Comparison of ENCODE assay signal across 14 mouse cellular contexts in genomic region chr6:54369913-54370542, GRCm38 (mm10). TPM values are rescaled to one million over a fixed set of nuclear protein-coding genes. Genes with fewer than 3 reads are reported as not detected.
DNase-seq lines count a peak whose midpoint lies in the region; ATAC-seq lines count a peak whose summit lies in the region.
"Had no signal": no experiment of that assay in that cellular context is flagged by ENCODE, and none has a peak within 500 bp of the region (broad histone marks: within the 10 kb centered on the region; RNA-seq: fewer than 3 reads in every experiment).

No protein-coding gene starts in this region.

- DNase-seq in midbrain, embryonic 10.5 days (ENCODE audit: low spot score) = no peak
- no peak for DNase-seq in midbrain, embryonic 14.5 days
- DNase-seq in gastrocnemius, postnatal 25 days = peak; percentile 66
- DNase-seq in retina, postnatal 1 day = peak; percentile 40
- DNase-seq in frontal cortex, adult 2 months (ENCODE audit: extremely low spot score in 1 of 2, low spot score in 1 of 2) = no peak
- DNase-seq: cerebellum, postnatal 10 days; heart, adult 11 months; kidney, postnatal 14 days had no signal

- H3K36me3 ChIP-seq in forebrain, embryonic 12.5 days (replicated peaks) = no peaks in the 10 kb centered on the region
- H3K36me3 ChIP-seq in forebrain, embryonic 15.5 days = no peaks in the 10 kb centered on the region
- no peaks in the 10 kb centered on the region for H3K36me3 ChIP-seq in midbrain, embryonic 10.5 days
- H3K36me3 ChIP-seq in midbrain, embryonic 14.5 days (ENCODE audit: control insufficient read depth, insufficient read depth, low read length) = no peaks in the 10 kb centered on the region
- H3K36me3 ChIP-seq: G1E had no signal

- H3K9me3 ChIP-seq in forebrain, embryonic 12.5 days = no peaks in the 10 kb centered on the region
- H3K9me3 ChIP-seq in forebrain, embryonic 15.5 days = no peaks in the 10 kb centered on the region
- H3K9me3 ChIP-seq in midbrain, embryonic 10.5 days (replicated peaks) = no peaks in the 10 kb centered on the region
- no peaks in the 10 kb centered on the region for H3K9me3 ChIP-seq in midbrain, embryonic 14.5 days (ENCODE audit: control insufficient read depth, low read length)

- H3K27me3 ChIP-seq in forebrain, embryonic 12.5 days = 0 out of 2 replicates have a peak, but pooled peaks cover 5% of the 10 kb centered on the region
- H3K27me3 ChIP-seq in forebrain, embryonic 15.5 days = no peaks in the 10 kb centered on the region
- peaks cover 30% of the 10 kb centered on the region for H3K27me3 ChIP-seq in midbrain, embryonic 10.5 days (ENCODE audit: low read depth, poor library complexity, severe bottlenecking)
- H3K27me3 ChIP-seq in midbrain, embryonic 14.5 days (ENCODE audit: control insufficient read depth, insufficient read depth, low read length) = no peaks in the 10 kb centered on the region

- no peak overlapping the region for H3K4me3 ChIP-seq in forebrain, embryonic 12.5 days (replicated peaks)
- no peak overlapping the region for H3K4me3 ChIP-seq in forebrain, embryonic 15.5 days
- H3K4me3 ChIP-seq in midbrain, embryonic 10.5 days = no peak overlapping the region
- no peak overlapping the region for H3K4me3 ChIP-seq in midbrain, embryonic 14.5 days (replicated peaks; ENCODE audit: low read depth, low read length)

- ATAC-seq in forebrain, embryonic 12.5 days (ENCODE audit: low FRiP score) = 0 out of 2 replicates have a peak, but pooled peaks have one; percentile 17
- no peak for ATAC-seq in forebrain, embryonic 15.5 days (replicated peaks)
- no peak for ATAC-seq in midbrain, embryonic 14.5 days (ENCODE audit: low FRiP score, low TSS enrichment)
- ATAC-seq in erythroid progenitor cell, adult 5-6 weeks (replicated peaks; ENCODE audit: low FRiP score, poor library complexity, severe bottlenecking) = no peak

- 0 out of 2 replicates have a peak overlapping the region, but pooled peaks have one; percentile 3 for H3K27ac ChIP-seq in forebrain, embryonic 12.5 days
- H3K27ac ChIP-seq in forebrain, embryonic 15.5 days (replicated peaks) = no peak overlapping the region
- peak overlapping the region; percentile 55; the same call in 1 of the 2 replicates for H3K27ac ChIP-seq in midbrain, embryonic 10.5 days (replicated peaks)
- H3K27ac ChIP-seq in midbrain, embryonic 14.5 days (replicated peaks; ENCODE audit: low read depth, low read length) = no peak overlapping the region
- H3K27ac ChIP-seq: liver, embryonic 14.5 days; macrophage had no signal

- WGBS in forebrain, embryonic 12.5 days = 58% methylated on average over 6 of the region's 6 CpGs
- 55% methylated on average over 6 of the region's 6 CpGs for WGBS in forebrain, embryonic 15.5 days
- 53% methylated on average over 6 of the region's 6 CpGs for WGBS in midbrain, embryonic 10.5 days
- 40% methylated on average over 6 of the region's 6 CpGs for WGBS in midbrain, embryonic 14.5 days

- H3K9ac ChIP-seq in forebrain, embryonic 12.5 days = no peak overlapping the region
- H3K9ac ChIP-seq in forebrain, embryonic 15.5 days (replicated peaks) = no peak overlapping the region
- no peak overlapping the region for H3K9ac ChIP-seq in midbrain, embryonic 14.5 days (replicated peaks; ENCODE audit: low read length)
- H3K9ac ChIP-seq: liver, embryonic 14.5 days had no signal

- peaks cover 14% of the 10 kb centered on the region; the same call in 1 of the 2 replicates for H3K4me1 ChIP-seq in forebrain, embryonic 12.5 days
- no peaks in the 10 kb centered on the region for H3K4me1 ChIP-seq in forebrain, embryonic 15.5 days
- H3K4me1 ChIP-seq in midbrain, embryonic 10.5 days = peaks cover 25% of the 10 kb centered on the region
- no peaks in the 10 kb centered on the region for H3K4me1 ChIP-seq in midbrain, embryonic 14.5 days (ENCODE audit: control insufficient read depth, insufficient read depth, low read length)

- no peak overlapping the region for H3K4me2 ChIP-seq in forebrain, embryonic 12.5 days
- no peak overlapping the region for H3K4me2 ChIP-seq in forebrain, embryonic 15.5 days (replicated peaks)
- H3K4me2 ChIP-seq in midbrain, embryonic 14.5 days (ENCODE audit: low read length) = no peak overlapping the region

RNA-seq across cellular contexts. Expression of gene Prr15, which starts 44.4 kb away (rescaled TPM):
- polyA plus RNA-seq in forebrain, embryonic 12.5 days (2016; fragmentation: Nextera tagmentation; extraction: Ambion mirVana) = 7.8 and 8.8 TPM in 2 replicates
- 2.4 and 3.2 TPM in 2 replicates for polyA plus RNA-seq in forebrain, embryonic 15.5 days (2015; fragmentation: Nextera tagmentation; extraction: Ambion mirVana)
- 0.96 and 1.1 TPM in 2 replicates for polyA plus RNA-seq in midbrain, embryonic 10.5 days (2016; fragmentation: Nextera tagmentation; extraction: Ambion mirVana)
- 1.6 and 1.9 TPM in 2 replicates for polyA plus RNA-seq in midbrain, embryonic 14.5 days (2014; fragmentation: Nextera tagmentation; extraction: Ambion mirVana)
- total RNA-seq in gastrocnemius, postnatal 25 days (2021) = under 1 TPM; 0.87 to 0.99 TPM
- 0.95 and 1.2 TPM in 2 replicates for polyA plus RNA-seq in frontal cortex, adult 2 months (2012; rRNA removed)
- total RNA-seq in erythroid progenitor cell, adult 5-6 weeks (2015; ENCODE audit: low replicate concordance) = not detected in 2 replicates
- not detected in 2 replicates for total RNA-seq in erythroid progenitor cell, adult 5-6 weeks (2017; ENCODE audit: low replicate concordance)
- polyA plus RNA-seq: G1E had no signal

RNA-seq across cellular contexts. Expression of gene Wipf3, which starts 59.4 kb away (rescaled TPM):
- polyA plus RNA-seq in forebrain, embryonic 12.5 days (2016; fragmentation: Nextera tagmentation; extraction: Ambion mirVana) = 1.6 and 1.7 TPM in 2 replicates
- polyA plus RNA-seq in forebrain, embryonic 15.5 days (2015; fragmentation: Nextera tagmentation; extraction: Ambion mirVana) = 3.6 and 4.6 TPM in 2 replicates
- polyA plus RNA-seq in midbrain, embryonic 10.5 days (2016; fragmentation: Nextera tagmentation; extraction: Ambion mirVana) = 0.30 and 0.50 TPM in 2 replicates
- 4.8 and 5.0 TPM in 2 replicates for polyA plus RNA-seq in midbrain, embryonic 14.5 days (2014; fragmentation: Nextera tagmentation; extraction: Ambion mirVana)
- total RNA-seq in gastrocnemius, postnatal 25 days (2021) = 10 to 100 TPM; 13.7 to 18.4 TPM
- 81.9 and 82.1 TPM in 2 replicates for polyA plus RNA-seq in frontal cortex, adult 2 months (2012; rRNA removed)
- not detected in 2 replicates for total RNA-seq in erythroid progenitor cell, adult 5-6 weeks (2015; ENCODE audit: low replicate concordance)
- not detected in 2 replicates for total RNA-seq in erythroid progenitor cell, adult 5-6 weeks (2017; ENCODE audit: low replicate concordance)
- polyA plus RNA-seq: G1E, macrophage had no signal

Comparison
In these comparisons a context has a peak if more than half of its experiments do, and no peak if none do; other contexts are left out.
1. H3K27ac ChIP-seq: peak in forebrain, embryonic 12.5 days (single experiment) and midbrain, embryonic 10.5 days (single experiment); none in forebrain, embryonic 15.5 days (single experiment) and midbrain, embryonic 14.5 days (single experiment).
2. DNase-seq: peak in gastrocnemius, postnatal 25 days (single experiment) and retina, postnatal 1 day (single experiment); none in midbrain, embryonic 10.5 days (single experiment), midbrain, embryonic 14.5 days (single experiment) and frontal cortex, adult 2 months (0 of 2).
3. RNA of gene Wipf3, which starts 59.4 kb away (polyA plus RNA-seq): 81.9 to 82.1 TPM in frontal cortex, adult 2 months; 4.8 to 5.0 TPM in midbrain, embryonic 14.5 days, 3.6 to 4.6 TPM in forebrain, embryonic 15.5 days, 1.6 to 1.7 TPM in forebrain, embryonic 12.5 days and 0.30 to 0.50 TPM in midbrain, embryonic 10.5 days; every median in the first group is over 10 times any median in the second.